ENCODE assay signal across 8 mouse cellular contexts in the genomic region with DNA sequence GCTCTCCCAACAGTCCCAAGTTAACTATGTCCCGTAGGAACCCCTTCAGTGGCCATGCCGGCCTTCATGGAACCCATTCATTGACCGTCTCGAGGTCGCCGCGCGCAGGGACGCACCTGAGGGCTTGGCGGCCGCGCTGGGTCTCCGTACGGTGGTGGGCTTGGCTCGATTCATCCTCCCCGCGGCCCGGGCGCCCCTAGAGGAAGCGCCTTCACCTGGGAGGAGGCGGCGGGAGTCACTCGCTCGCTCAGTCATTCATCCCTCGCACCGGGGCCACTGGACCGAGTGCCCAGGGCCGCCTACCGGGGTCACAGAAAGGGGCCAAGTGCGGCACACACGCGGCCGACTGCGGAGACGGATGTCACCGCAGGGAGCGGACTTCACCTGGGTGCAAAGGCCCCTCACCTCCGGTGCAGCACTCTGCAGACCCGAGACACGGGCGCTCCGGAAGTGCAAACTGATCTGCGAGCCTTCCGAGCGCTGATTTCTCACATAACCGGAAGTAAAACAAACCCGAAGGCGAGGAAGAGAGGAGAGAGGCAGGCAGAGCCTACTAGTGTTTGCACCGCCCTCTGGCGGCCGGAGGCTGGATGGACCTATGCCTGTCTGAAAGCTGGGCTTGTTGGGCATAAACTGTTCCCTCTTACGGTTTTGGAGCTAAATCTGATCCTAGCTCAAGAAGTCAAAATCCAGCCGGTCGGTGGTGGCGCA. TPM values are rescaled to one million over a fixed set of nuclear protein-coding genes. Genes with fewer than 3 reads are reported as not detected.
DNase-seq lines count a peak whose midpoint lies in the region; ATAC-seq and TF ChIP-seq lines count a peak whose summit lies in the region.

A gene (minus strand): TSS at position 459 of the 711 bp plus-strand sequence.

- no peaks in the 10 kb centered on the region for H3K9me3 ChIP-seq in embryonic facial prominence, embryonic 13.5 days
- no peaks in the 10 kb centered on the region for H3K9me3 ChIP-seq in limb, embryonic 12.5 days
- H3K9me3 ChIP-seq in midbrain, embryonic 15.5 days: no peaks in the 10 kb centered on the region

- DNase-seq in 3134 (ENCODE audit: extremely low read depth, insufficient read length, low spot score): peak; percentile 86
- peak; percentile 97 to 98 for DNase-seq in adrenal gland, postnatal 36 days
- peak; percentile 96 to 98 for DNase-seq in heart, adult 18-20 months
- DNase-seq in kidney, adult 2 months: peak; percentile 98
- peak; percentile 87 to 95 for DNase-seq in spleen, adult 2 months (ENCODE audit: low read depth in 1 of 2, low spot score in 2 of 2)

- peaks cover 13% of the 10 kb centered on the region for H3K4me1 ChIP-seq in embryonic facial prominence, embryonic 13.5 days
- no peaks in the 10 kb centered on the region for H3K4me1 ChIP-seq in kidney, adult 2 months (ENCODE audit: control insufficient read depth, insufficient read depth, low read length)
- H3K4me1 ChIP-seq in limb, embryonic 12.5 days (replicated peaks): peaks cover 12% of the 10 kb centered on the region
- peaks cover 12% of the 10 kb centered on the region for H3K4me1 ChIP-seq in midbrain, embryonic 15.5 days
- H3K4me1 ChIP-seq in spleen, adult 2 months (ENCODE audit: control insufficient read depth, insufficient read depth, insufficient read length): peaks cover 3% of the 10 kb centered on the region; the same call in 1 of the 2 replicates

- peak within 1 kb of the TSS; percentile 94 for H3K4me2 ChIP-seq in embryonic facial prominence, embryonic 13.5 days
- H3K4me2 ChIP-seq in limb, embryonic 12.5 days: peak within 1 kb of the TSS; percentile 84
- H3K4me2 ChIP-seq in midbrain, embryonic 15.5 days: peak within 1 kb of the TSS; percentile 90

- H3K27ac ChIP-seq in embryonic facial prominence, embryonic 13.5 days: 0 out of 2 replicates have a peak within 1 kb of the TSS, but pooled peaks have one; percentile 28
- H3K27ac ChIP-seq in kidney, adult 2 months (ENCODE audit: insufficient read depth, low read depth, low read length): no peak within 1 kb of the TSS
- 0 out of 2 replicates have a peak within 1 kb of the TSS, but pooled peaks have one; percentile 50 for H3K27ac ChIP-seq in limb, embryonic 12.5 days
- peak within 1 kb of the TSS; percentile 67 for H3K27ac ChIP-seq in midbrain, embryonic 15.5 days
- H3K27ac ChIP-seq in spleen, adult 2 months (ENCODE audit: insufficient read depth, low read length): no peak within 1 kb of the TSS

- no peaks in the 10 kb centered on the region for H3K27me3 ChIP-seq in embryonic facial prominence, embryonic 13.5 days
- H3K27me3 ChIP-seq in kidney, adult 2 months (replicated peaks; ENCODE audit: control insufficient read depth, insufficient read depth, low read length): no peaks in the 10 kb centered on the region
- H3K27me3 ChIP-seq in limb, embryonic 12.5 days: no peaks in the 10 kb centered on the region
- H3K27me3 ChIP-seq in midbrain, embryonic 15.5 days (replicated peaks): no peaks in the 10 kb centered on the region
- H3K27me3 ChIP-seq in spleen, adult 2 months (ENCODE audit: control insufficient read depth, insufficient read depth, low read length): no peaks in the 10 kb centered on the region

- peaks cover 36% of the 10 kb centered on the region for H3K36me3 ChIP-seq in embryonic facial prominence, embryonic 13.5 days
- H3K36me3 ChIP-seq in kidney, adult 2 months (ENCODE audit: control insufficient read depth, insufficient read depth, low read length): no peaks in the 10 kb centered on the region
- peaks cover 39% of the 10 kb centered on the region for H3K36me3 ChIP-seq in limb, embryonic 12.5 days
- peaks cover 25% of the 10 kb centered on the region for H3K36me3 ChIP-seq in midbrain, embryonic 15.5 days (replicated peaks)
- H3K36me3 ChIP-seq in spleen, adult 2 months (ENCODE audit: control insufficient read depth, insufficient read depth, low read length): peaks cover 23% of the 10 kb centered on the region

- WGBS in embryonic facial prominence, embryonic 13.5 days: under 1% methylated on average over 55 of the region's 55 CpGs
- WGBS in kidney, adult 2 months: under 1% methylated on average over 55 of the region's 55 CpGs
- under 1% methylated on average over 55 of the region's 55 CpGs for WGBS in limb, embryonic 12.5 days
- WGBS in midbrain, embryonic 15.5 days: 1% methylated on average over 55 of the region's 55 CpGs
- WGBS in spleen, adult 2 months: under 1% methylated on average over 55 of the region's 55 CpGs

- peak within 1 kb of the TSS; percentile 100 for H3K4me3 ChIP-seq in embryonic facial prominence, embryonic 13.5 days
- peak within 1 kb of the TSS; percentile 85 for H3K4me3 ChIP-seq in kidney, adult 2 months (ENCODE audit: insufficient read depth, low read depth, low read length)
- peak within 1 kb of the TSS; percentile 98 for H3K4me3 ChIP-seq in limb, embryonic 12.5 days (replicated peaks)
- peak within 1 kb of the TSS; percentile 96 for H3K4me3 ChIP-seq in midbrain, embryonic 15.5 days
- peak within 1 kb of the TSS; percentile 82 for H3K4me3 ChIP-seq in spleen, adult 2 months (ENCODE audit: extremely low read depth, insufficient read depth, insufficient read length)

- ATAC-seq in embryonic facial prominence, embryonic 13.5 days (ENCODE audit: insufficient number of reproducible peaks, insufficient read depth, low FRiP score, low TSS enrichment, low read depth): peak; percentile 78
- ATAC-seq in limb, embryonic 12.5 days (ENCODE audit: insufficient number of reproducible peaks, insufficient read depth, low FRiP score, low TSS enrichment, low read depth): peak; percentile 75
- peak; percentile 93 for ATAC-seq in midbrain, embryonic 15.5 days (replicated peaks)

- peak within 1 kb of the TSS; percentile 97 for H3K9ac ChIP-seq in embryonic facial prominence, embryonic 13.5 days
- peak within 1 kb of the TSS; percentile 82 for H3K9ac ChIP-seq in limb, embryonic 12.5 days (replicated peaks)
- peak within 1 kb of the TSS; percentile 84 for H3K9ac ChIP-seq in midbrain, embryonic 15.5 days

- peak; percentile 95 for TF ChIP-seq CTCF in kidney, adult 2 months (conservative IDR thresholded peaks at IDR 0.05; ENCODE audit: insufficient read depth, insufficient read length, low read depth, low read length)
- TF ChIP-seq CTCF in spleen, adult 2 months (IDR thresholded peaks at IDR 0.05; ENCODE audit: extremely low read depth, insufficient read depth, insufficient read length, insufficient replicate concordance): peak; percentile 99

- TF ChIP-seq POLR2A in kidney, adult 2 months (IDR thresholded peaks at IDR 0.05; ENCODE audit: low read depth, low read length): no peak
- TF ChIP-seq POLR2A in spleen, adult 2 months (IDR thresholded peaks at IDR 0.05; ENCODE audit: low read depth, low read length): peak; percentile 24; the same call in 1 of the 2 replicates

RNA-seq across cellular contexts. Expression of the gene that starts here (rescaled TPM):
- total RNA-seq in adrenal gland, postnatal 36 days (2021): 10 to 100 TPM; 51.3 to 54.3 TPM
- polyA plus RNA-seq in embryonic facial prominence, embryonic 13.5 days (2015; fragmentation: Nextera tagmentation; extraction: Ambion mirVana): 24.5 and 29.0 TPM in 2 replicates
- 10 to 100 TPM; 37.7 to 39.5 TPM for total RNA-seq in heart, adult 18-20 months (2021)
- 40.1 and 42.2 TPM in 2 replicates for polyA plus RNA-seq in kidney, adult 2 months (2012; rRNA removed)
- polyA plus RNA-seq in limb, embryonic 12.5 days (2016; fragmentation: Nextera tagmentation; extraction: Ambion mirVana): 32.8 and 38.5 TPM in 2 replicates
- polyA plus RNA-seq in midbrain, embryonic 15.5 days (2015; fragmentation: Nextera tagmentation; extraction: Ambion mirVana): 32.8 and 34.3 TPM in 2 replicates
- 72.1 and 85.4 TPM in 2 replicates for polyA plus RNA-seq in spleen, adult 2 months (2012; rRNA removed)

Comparison
In these comparisons a context has a peak if more than half of its experiments do, and no peak if none do; other contexts are left out.
1. H3K27ac ChIP-seq: peak in embryonic facial prominence, embryonic 13.5 days (single experiment), limb, embryonic 12.5 days (single experiment) and midbrain, embryonic 15.5 days (single experiment); none in kidney, adult 2 months (single experiment) and spleen, adult 2 months (single experiment).
2. Peak in every context shown above with its lines, with median percentiles within 50 percentile points of each other: DNase-seq, ATAC-seq, H3K4me2 ChIP-seq, H3K4me3 ChIP-seq and H3K9ac ChIP-seq.